Mouse (Mus musculus) cortical plate, adult 2 months (tissue): ENCODE results near the gene E130309D02Rik. TPM values are rescaled to one million over a fixed set of nuclear protein-coding genes. Genes with fewer than 3 reads are reported as not detected.
A peak's percentile ranks its signal among the peaks of the same experiment; 100 is the strongest.

ENCODE experiments used
- H3K27ac ChIP-seq: fragments of 200-500 bp; 2 replicates; pipeline ENCODE4 v1.5.1; 2012; ENCODE audit warnings: low read length, control low read depth, inconsistent platforms; ENCODE audit not compliant: insufficient read depth
- H3K4me1 ChIP-seq: fragments of 200-500 bp; 2 replicates; pipeline ENCODE4 v1.6.1; 2011; ENCODE audit warnings: low read length; ENCODE audit not compliant: control insufficient read depth, insufficient read depth
- H3K4me3 ChIP-seq: fragments of 200-500 bp; 2 replicates; pipeline ENCODE4 v1.5.1; 2011; ENCODE audit warnings: mild to moderate bottlenecking, low read length, control low read depth; ENCODE audit not compliant: insufficient read depth
- CTCF ChIP-seq: fragments of 200-500 bp; IDR thresholded peaks from 2 replicates; pipeline ENCODE4 v1.5.1; 2011; ENCODE audit warnings: mild to moderate bottlenecking, control low read depth, low read length; ENCODE audit not compliant: insufficient read depth; ENCODE audit errors: extremely low read depth
- POLR2A ChIP-seq: fragments of 200-500 bp; IDR thresholded peaks from 2 replicates; pipeline ENCODE4 v1.6.1; 2011; ENCODE audit warnings: mild to moderate bottlenecking, low read length, control low read depth; ENCODE audit not compliant: insufficient read depth; ENCODE audit errors: extremely low read depth
- polyA plus RNA-seq: library from polyadenylated mRNA; depleted of rRNA; stranded (reverse); fragments of >200 nt; gene quantifications from 2 replicates; pipeline ENCODE4 v1.2.3, GENCODE M21; 2012

E130309D02Rik gene
- polyA plus RNA-seq, 1 experiment, result 16.3 TPM

- H3K4me3 ChIP-seq, result peak overlapping the region; percentile 99
- peaks cover 3% of the 10 kb centered on the region; the same call in 1 of the 2 replicates for H3K4me1 ChIP-seq
- H3K27ac ChIP-seq, result peak overlapping the region; percentile 97
- TF ChIP-seq POLR2A, result no peak
- no peak for TF ChIP-seq CTCF
Observed at GRCm38 (mm10) chr5:143314183-143314729, 904 bp downstream of the E130309D02Rik start.

GRCm38 (mm10) chr5:143311886-143312285 is 3.3 kb downstream of the E130309D02Rik start:
- no peak for TF ChIP-seq POLR2A
- TF ChIP-seq CTCF, result peak; percentile 89
- Histone ChIP-seq H3K4me1 (peaks cover 3% of the 10 kb centered on the region; the same call in 1 of the 2 replicates), H3K27ac (no peak overlapping the region), H3K4me3 (no peak overlapping the region)

- TF ChIP-seq POLR2A (no peak), CTCF (no peak)
- Histone ChIP-seq H3K27ac (no peak overlapping the region), H3K4me1 (peaks cover 3% of the 10 kb centered on the region; the same call in 1 of the 2 replicates), H3K4me3 (no peak overlapping the region)
Observed at GRCm38 (mm10) chr5:143309916-143310315, 5.2 kb downstream of the E130309D02Rik start.

- no peak for TF ChIP-seq CTCF
- no peak for TF ChIP-seq POLR2A
- H3K27ac ChIP-seq, result no peak overlapping the region
- no peaks in the 10 kb centered on the region; the same call in 1 of the 2 replicates for H3K4me1 ChIP-seq
- H3K4me3 ChIP-seq, result no peak overlapping the region
Observed at GRCm38 (mm10) chr5:143308825-143309224, 6.3 kb downstream of the E130309D02Rik start.

GRCm38 (mm10) chr5:143304251-143304650 is 10.9 kb downstream of the E130309D02Rik start:
- no peak overlapping the region for H3K4me3 ChIP-seq
- no peaks in the 10 kb centered on the region; the same call in 1 of the 2 replicates for H3K4me1 ChIP-seq
- no peak overlapping the region for H3K27ac ChIP-seq
- no peak for TF ChIP-seq CTCF
- no peak for TF ChIP-seq POLR2A

GRCm38 (mm10) chr5:143301296-143301695 is 13.9 kb downstream of the E130309D02Rik start:
- Histone ChIP-seq H3K4me1 (no peaks in the 10 kb centered on the region), H3K27ac (no peak overlapping the region), H3K4me3 (no peak overlapping the region)
- TF ChIP-seq POLR2A (no peak), CTCF (peak; percentile 39)

GRCm38 (mm10) chr5:143299686-143300085 is 15.5 kb downstream of the E130309D02Rik start:
- H3K4me1 ChIP-seq, result no peaks in the 10 kb centered on the region
- no peak overlapping the region for H3K27ac ChIP-seq
- H3K4me3 ChIP-seq, result no peak overlapping the region
- TF ChIP-seq POLR2A (no peak), CTCF (peak; percentile 66)

- H3K4me3 ChIP-seq, result no peak overlapping the region
- H3K27ac ChIP-seq, result no peak overlapping the region
- TF ChIP-seq CTCF, result peak; percentile 18; the same call in 1 of the 2 replicates
- no peak for TF ChIP-seq POLR2A
- no peaks in the 10 kb centered on the region for H3K4me1 ChIP-seq
Observed at GRCm38 (mm10) chr5:143298391-143298790, 16.8 kb downstream of the E130309D02Rik start.

GRCm38 (mm10) chr5:143297986-143298385 is 17.2 kb downstream of the E130309D02Rik start:
- Histone ChIP-seq H3K27ac (no peak overlapping the region), H3K4me3 (no peak overlapping the region), H3K4me1 (no peaks in the 10 kb centered on the region)
- TF ChIP-seq CTCF (no peak), POLR2A (no peak)

GRCm38 (mm10) chr5:143295330-143295729 is 19.8 kb downstream of the E130309D02Rik start:
- H3K4me3 ChIP-seq, result no peak overlapping the region
- no peaks in the 10 kb centered on the region for H3K4me1 ChIP-seq
- TF ChIP-seq POLR2A (no peak), CTCF (no peak)
- no peak overlapping the region for H3K27ac ChIP-seq
